Mouse (Mus musculus): ENCODE measurements around the gene Tmc4. TPM values are rescaled to one million over a fixed set of nuclear protein-coding genes. Genes with fewer than 3 reads are reported as not detected.

Tmc4 gene
- polyA plus RNA-seq, 1 experiment = 229 TPM

- Histone ChIP-seq H3K4me1 (ENCODE audit: control insufficient read depth, insufficient read depth, insufficient read length, low read length) (peaks cover 10% of the 10 kb centered on the region; the same call in 1 of the 2 replicates), H3K27ac (ENCODE audit: insufficient read depth, low read depth, low read length) (no peak overlapping the region), H3K27me3 (ENCODE audit: control insufficient read depth, insufficient read depth, low read length) (no peaks in the 10 kb centered on the region), H3K4me3 (ENCODE audit: low read depth, low read length) (peak overlapping the region; percentile 96), H3K36me3 (ENCODE audit: control insufficient read depth, insufficient read depth, low read length) (peaks cover 11% of the 10 kb centered on the region)
- no peak for TF ChIP-seq POLR2A (IDR thresholded peaks at IDR 0.05; ENCODE audit: low read depth, low read length)
- no peak for TF ChIP-seq CTCF (IDR thresholded peaks at IDR 0.05; ENCODE audit: extremely low read depth, insufficient read length, insufficient replicate concordance, low read depth, low read length)
- WGBS = 22% methylated on average over 4 of the region's 4 CpGs
Measured at GRCm38 (mm10) chr7:3646641-3647040, 30.7 kb downstream of the Tmc4 start.

GRCm38 (mm10) chr7:3646188-3646587 lies 31.2 kb downstream of the Tmc4 start:
- peak overlapping the region; percentile 91; the same call in 1 of the 2 replicates for H3K27ac ChIP-seq (ENCODE audit: insufficient read depth, low read depth, low read length)

GRCm38 (mm10) chr7:3645488-3646025 lies 31.8 kb downstream of the Tmc4 start:
- WGBS = under 1% methylated on average over 56 of the region's 58 CpGs
- TF ChIP-seq POLR2A (IDR thresholded peaks at IDR 0.05; ENCODE audit: low read depth, low read length) = no peak
- no peak for TF ChIP-seq CTCF (IDR thresholded peaks at IDR 0.05; ENCODE audit: extremely low read depth, insufficient read length, insufficient replicate concordance, low read depth, low read length)
- H3K36me3 ChIP-seq (ENCODE audit: control insufficient read depth, insufficient read depth, low read length) = peaks cover 9% of the 10 kb centered on the region; the same call in 1 of the 2 replicates
- no peaks in the 10 kb centered on the region for H3K27me3 ChIP-seq (ENCODE audit: control insufficient read depth, insufficient read depth, low read length)
- H3K4me3 ChIP-seq (ENCODE audit: low read depth, low read length) = peak overlapping the region; percentile 96
- peak overlapping the region; percentile 91 for H3K27ac ChIP-seq (ENCODE audit: insufficient read depth, low read depth, low read length)
- peaks cover 10% of the 10 kb centered on the region; the same call in 1 of the 2 replicates for H3K4me1 ChIP-seq (ENCODE audit: control insufficient read depth, insufficient read depth, insufficient read length, low read length)

More at GRCm38 (mm10) chr7:3646188-3646587, 31.2 kb downstream of the Tmc4 start:
- peaks cover 10% of the 10 kb centered on the region; the same call in 1 of the 2 replicates for H3K4me1 ChIP-seq (ENCODE audit: control insufficient read depth, insufficient read depth, insufficient read length, low read length)
- H3K36me3 ChIP-seq (ENCODE audit: control insufficient read depth, insufficient read depth, low read length) = peaks cover 9% of the 10 kb centered on the region
- TF ChIP-seq POLR2A (IDR thresholded peaks at IDR 0.05; ENCODE audit: low read depth, low read length) (no peak), CTCF (IDR thresholded peaks at IDR 0.05; ENCODE audit: extremely low read depth, insufficient read length, insufficient replicate concordance, low read depth, low read length) (no peak)
- 2% methylated on average over 9 of the region's 9 CpGs for WGBS
- no peaks in the 10 kb centered on the region for H3K27me3 ChIP-seq (ENCODE audit: control insufficient read depth, insufficient read depth, low read length)
- peak overlapping the region; percentile 96 for H3K4me3 ChIP-seq (ENCODE audit: low read depth, low read length)

GRCm38 (mm10) chr7:3644672-3645487 lies 32.5 kb downstream of the Tmc4 start, which contains the start of gene Cnot3:
TSS of gene Cnot3 (plus strand) at chr7:3645268.
- H3K27ac ChIP-seq (ENCODE audit: insufficient read depth, low read depth, low read length) = peak within 1 kb of the TSS; percentile 91
- peak within 1 kb of the TSS; percentile 96 for H3K4me3 ChIP-seq (ENCODE audit: low read depth, low read length)
- under 1% methylated on average over 58 of the region's 58 CpGs for WGBS
- no peaks in the 10 kb centered on the region for H3K27me3 ChIP-seq (ENCODE audit: control insufficient read depth, insufficient read depth, low read length)
- peaks cover 10% of the 10 kb centered on the region; the same call in 1 of the 2 replicates for H3K4me1 ChIP-seq (ENCODE audit: control insufficient read depth, insufficient read depth, insufficient read length, low read length)
- H3K36me3 ChIP-seq (ENCODE audit: control insufficient read depth, insufficient read depth, low read length) = peaks cover 14% of the 10 kb centered on the region
- TF ChIP-seq CTCF (IDR thresholded peaks at IDR 0.05; ENCODE audit: extremely low read depth, insufficient read length, insufficient replicate concordance, low read depth, low read length) (no peak), POLR2A (IDR thresholded peaks at IDR 0.05; ENCODE audit: low read depth, low read length) (no peak)

- TF ChIP-seq CTCF (IDR thresholded peaks at IDR 0.05; ENCODE audit: extremely low read depth, insufficient read length, insufficient replicate concordance, low read depth, low read length) (no peak), POLR2A (IDR thresholded peaks at IDR 0.05; ENCODE audit: low read depth, low read length) (no peak)
- H3K4me3 ChIP-seq (ENCODE audit: low read depth, low read length) = peak overlapping the region; percentile 7
- no peak overlapping the region for H3K27ac ChIP-seq (ENCODE audit: insufficient read depth, low read depth, low read length)
- H3K4me1 ChIP-seq (ENCODE audit: control insufficient read depth, insufficient read depth, insufficient read length, low read length) = peaks cover 10% of the 10 kb centered on the region; the same call in 1 of the 2 replicates
- no peaks in the 10 kb centered on the region for H3K27me3 ChIP-seq (ENCODE audit: control insufficient read depth, insufficient read depth, low read length)
- 0% methylated on average over 11 of the region's 11 CpGs for WGBS
- peaks cover 19% of the 10 kb centered on the region for H3K36me3 ChIP-seq (ENCODE audit: control insufficient read depth, insufficient read depth, low read length)
Measured at GRCm38 (mm10) chr7:3644348-3644671, 33.0 kb downstream of the Tmc4 start.

- H3K4me1 ChIP-seq (ENCODE audit: control insufficient read depth, insufficient read depth, insufficient read length, low read length) = peaks cover 10% of the 10 kb centered on the region; the same call in 1 of the 2 replicates
- H3K27ac ChIP-seq (ENCODE audit: insufficient read depth, low read depth, low read length) = no peak overlapping the region
- TF ChIP-seq CTCF (IDR thresholded peaks at IDR 0.05; ENCODE audit: extremely low read depth, insufficient read length, insufficient replicate concordance, low read depth, low read length) = no peak
- TF ChIP-seq POLR2A (IDR thresholded peaks at IDR 0.05; ENCODE audit: low read depth, low read length) = no peak
- H3K4me3 ChIP-seq (ENCODE audit: low read depth, low read length) = no peak overlapping the region
- WGBS = 11% methylated on average over 9 of the region's 9 CpGs
- H3K27me3 ChIP-seq (ENCODE audit: control insufficient read depth, insufficient read depth, low read length) = no peaks in the 10 kb centered on the region
- peaks cover 20% of the 10 kb centered on the region for H3K36me3 ChIP-seq (ENCODE audit: control insufficient read depth, insufficient read depth, low read length)
Measured at GRCm38 (mm10) chr7:3643843-3644242, 33.5 kb downstream of the Tmc4 start.

GRCm38 (mm10) chr7:3643412-3643811 lies 33.9 kb downstream of the Tmc4 start:
- Histone ChIP-seq H3K27ac (ENCODE audit: insufficient read depth, low read depth, low read length) (no peak overlapping the region), H3K4me1 (ENCODE audit: control insufficient read depth, insufficient read depth, insufficient read length, low read length) (peaks cover 10% of the 10 kb centered on the region; the same call in 1 of the 2 replicates), H3K4me3 (ENCODE audit: low read depth, low read length) (no peak overlapping the region), H3K36me3 (ENCODE audit: control insufficient read depth, insufficient read depth, low read length) (peaks cover 20% of the 10 kb centered on the region), H3K27me3 (ENCODE audit: control insufficient read depth, insufficient read depth, low read length) (no peaks in the 10 kb centered on the region)
- TF ChIP-seq CTCF (IDR thresholded peaks at IDR 0.05; ENCODE audit: extremely low read depth, insufficient read length, insufficient replicate concordance, low read depth, low read length) = no peak
- TF ChIP-seq POLR2A (IDR thresholded peaks at IDR 0.05; ENCODE audit: low read depth, low read length) = no peak
- 51% methylated on average over 5 of the region's 5 CpGs for WGBS

Data from small intestine, adult 2 months (tissue).